Mouse (Mus musculus) spleen, adult 2 months (tissue): Measurements from ENCODE around the gene Minpp1. TPM values are rescaled to one million over a fixed set of nuclear protein-coding genes. Genes with fewer than 3 reads are reported as not detected.

Experiments used
- DNase-seq, 2 experiments: peaks; one replicate each; pipeline versions ENCODE4 v3.0.0 to v3.0.0-alpha.2; 2012 to 2021; ENCODE audit warnings: low spot score in 2 of 2, low read depth in 1 of 2
- H3K27ac ChIP-seq: fragments of 200-500 bp; 2 replicates; pipeline ENCODE4 v1.5.1; 2012; ENCODE audit warnings: low read length, inconsistent platforms; ENCODE audit not compliant: insufficient read depth
- H3K27me3 ChIP-seq: fragments of 200-500 bp; 2 replicates; pipeline ENCODE4 v1.6.1; 2012; ENCODE audit warnings: mild to moderate bottlenecking, moderate library complexity, low read length, inconsistent platforms; ENCODE audit not compliant: control insufficient read depth, insufficient read depth
- H3K36me3 ChIP-seq: fragments of 200-500 bp; 2 replicates; pipeline ENCODE4 v1.6.1; 2012; ENCODE audit warnings: mild to moderate bottlenecking, low read length, inconsistent platforms; ENCODE audit not compliant: control insufficient read depth, insufficient read depth
- H3K4me1 ChIP-seq: fragments of 200-500 bp; 2 replicates; pipeline ENCODE4 v1.6.1; 2011; ENCODE audit warnings: inconsistent platforms; ENCODE audit not compliant: control insufficient read depth, insufficient read depth, insufficient read length
- H3K4me3 ChIP-seq: fragments of 200-500 bp; 2 replicates; pipeline ENCODE4 v1.5.1; 2011; ENCODE audit warnings: mild to moderate bottlenecking, inconsistent platforms; ENCODE audit not compliant: insufficient read depth, insufficient read length; ENCODE audit errors: extremely low read depth
- CTCF ChIP-seq: fragments of 200-500 bp; IDR thresholded peaks from 2 replicates; pipeline ENCODE4 v1.5.1; 2011; ENCODE audit warnings: mild to moderate bottlenecking, inconsistent platforms; ENCODE audit not compliant: insufficient read depth, insufficient read length, insufficient replicate concordance; ENCODE audit errors: extremely low read depth
- POLR2A ChIP-seq: fragments of 200-500 bp; IDR thresholded peaks from 2 replicates; pipeline ENCODE4 v1.6.1; 2011; ENCODE audit warnings: low read depth, low read length, inconsistent platforms
- WGBS: fragments of 180-500 bp; shearing (Covaris S2); methylation state at CpG from one replicate; pipeline ENCODE4 v1.1.7; 2018; 5-methylcytosine and 5-hydroxymethylcytosine counted together
- polyA plus RNA-seq: library from polyadenylated mRNA; depleted of rRNA; stranded (reverse); fragments of >200 nt; gene quantifications from 2 replicates; pipeline ENCODE4 v1.2.3, GENCODE M21; 2012

Gene Minpp1
- polyA plus RNA-seq, 1 experiment, result 44.7 TPM

DNA sequence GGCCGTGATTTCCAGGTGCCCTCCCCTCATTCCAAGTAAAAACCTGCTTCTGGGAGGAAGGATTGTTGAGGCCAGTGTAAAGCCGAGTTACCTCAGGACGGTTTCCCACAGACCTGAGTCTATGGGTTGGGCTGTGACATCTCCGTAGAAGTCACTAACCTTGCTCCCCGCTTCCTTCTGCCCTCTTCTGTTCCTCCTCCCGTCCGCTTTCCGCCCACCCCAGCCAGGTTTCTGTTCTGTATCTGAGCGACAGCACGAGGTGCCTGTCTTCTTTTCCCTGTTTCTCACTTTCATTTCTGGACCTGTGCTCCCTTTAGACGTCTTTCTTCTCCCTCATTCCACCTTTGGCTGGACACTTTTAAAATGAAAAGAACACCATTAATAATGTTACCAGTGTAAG is 9.5 kb downstream of the Minpp1 start:
- DNase-seq, result no peak
- TF ChIP-seq CTCF (no peak), POLR2A (no peak)
- H3K4me1 ChIP-seq, result peaks cover 2% of the 10 kb centered on the region; the same call in 1 of the 2 replicates
- WGBS, result 80% methylated on average over 11 of the region's 11 CpGs
- H3K27me3 ChIP-seq, result no peaks in the 10 kb centered on the region
- peaks cover 16% of the 10 kb centered on the region for H3K36me3 ChIP-seq
- no peak overlapping the region for H3K27ac ChIP-seq
- no peak overlapping the region for H3K4me3 ChIP-seq

DNA sequence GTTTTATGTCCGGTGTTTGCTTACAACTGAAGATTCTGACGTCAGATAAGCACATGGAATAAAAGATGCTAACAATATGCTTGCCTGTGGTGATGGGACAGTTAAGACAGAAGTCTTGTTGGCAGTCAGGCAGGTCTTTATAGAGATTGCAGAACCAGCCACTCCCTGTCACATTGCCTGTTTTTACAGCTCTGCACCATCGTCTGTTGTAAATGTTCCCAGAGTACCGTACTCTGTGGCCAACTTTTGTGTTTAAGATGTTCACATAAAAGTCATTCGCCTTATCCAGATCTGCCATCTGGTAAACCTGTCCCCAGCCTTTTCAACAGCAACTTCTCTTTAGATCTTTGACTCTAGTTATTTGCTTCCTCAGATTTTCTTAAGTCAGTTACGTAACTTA is 11.8 kb downstream of the Minpp1 start:
- no peak for DNase-seq
- Histone ChIP-seq H3K4me3 (no peak overlapping the region), H3K27ac (no peak overlapping the region), H3K27me3 (no peaks in the 10 kb centered on the region), H3K4me1 (no peaks in the 10 kb centered on the region; the same call in 1 of the 2 replicates), H3K36me3 (peaks cover 12% of the 10 kb centered on the region)
- TF ChIP-seq POLR2A (no peak), CTCF (no peak)
- WGBS, result 83% methylated on average over 6 of the region's 6 CpGs

DNA sequence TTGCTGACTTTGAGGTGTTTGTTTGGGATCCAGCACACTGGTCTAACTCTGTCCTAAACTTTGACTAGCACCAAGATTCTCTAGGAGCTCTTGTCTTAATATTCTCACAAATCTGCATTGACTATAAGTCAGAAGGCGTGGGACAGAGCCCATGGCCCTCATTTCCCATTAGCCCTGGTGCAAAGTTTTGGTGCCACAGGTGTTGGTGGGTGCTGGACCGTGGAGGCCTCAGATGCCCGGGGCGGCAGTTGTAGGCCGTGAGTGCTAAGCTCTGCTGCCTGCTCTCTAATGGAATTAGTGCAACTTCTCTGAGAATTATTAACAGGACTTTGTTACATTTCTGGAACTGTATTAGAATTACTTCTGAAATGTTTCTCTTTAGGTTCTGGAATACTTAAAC is 12.4 kb downstream of the Minpp1 start:
- Histone ChIP-seq H3K4me1 (no peaks in the 10 kb centered on the region; the same call in 1 of the 2 replicates), H3K27me3 (no peaks in the 10 kb centered on the region), H3K4me3 (no peak overlapping the region), H3K27ac (no peak overlapping the region), H3K36me3 (peaks cover 11% of the 10 kb centered on the region)
- no peak for DNase-seq
- 92% methylated on average over 5 of the region's 5 CpGs for WGBS
- TF ChIP-seq CTCF, result no peak
- no peak for TF ChIP-seq POLR2A

DNA sequence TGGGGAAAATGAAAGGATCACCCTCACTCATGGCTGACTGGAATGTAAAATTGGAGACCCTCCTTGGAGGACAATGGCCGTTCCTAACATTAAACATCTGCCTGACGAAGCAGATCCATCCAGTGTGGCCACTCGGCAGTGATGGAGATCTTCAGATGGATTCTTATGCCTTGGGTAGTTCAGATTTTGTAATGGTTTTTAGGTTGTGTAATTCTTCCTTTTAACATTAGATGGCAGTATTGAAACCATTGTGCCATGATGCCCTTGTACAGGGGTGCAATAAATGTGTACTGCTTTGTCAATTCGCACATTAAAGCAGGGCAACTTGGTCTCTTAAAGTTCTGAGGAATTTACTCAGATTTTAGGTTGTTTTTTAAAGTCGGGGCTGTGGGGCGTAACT is 15.8 kb downstream of the Minpp1 start:
- H3K27ac ChIP-seq, result no peak overlapping the region
- WGBS, result 71% methylated on average over 6 of the region's 6 CpGs
- no peaks in the 10 kb centered on the region for H3K4me1 ChIP-seq
- no peak overlapping the region for H3K4me3 ChIP-seq
- H3K36me3 ChIP-seq, result peaks cover 9% of the 10 kb centered on the region
- TF ChIP-seq CTCF, result no peak
- no peak for TF ChIP-seq POLR2A
- DNase-seq, result no peak
- no peaks in the 10 kb centered on the region for H3K27me3 ChIP-seq

DNA sequence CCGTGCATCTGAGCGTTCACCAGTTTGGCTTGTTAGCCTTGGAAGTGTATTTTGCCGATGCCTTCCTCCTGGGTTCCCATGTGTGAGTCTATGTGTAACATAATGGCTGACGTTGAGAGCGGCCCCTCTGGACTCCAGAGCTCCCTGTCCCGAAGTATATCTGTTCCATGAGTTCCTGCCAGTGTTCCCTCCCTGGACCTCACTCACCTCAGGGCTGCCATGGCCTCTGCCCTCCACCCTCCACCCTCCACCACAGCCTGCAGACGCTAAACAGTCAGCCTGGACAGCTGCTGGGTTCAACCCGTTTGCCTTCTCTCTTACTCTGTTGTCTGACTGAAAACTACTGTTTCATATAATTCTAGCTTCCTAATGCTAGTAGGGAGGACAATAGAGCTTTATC is 20.5 kb downstream of the Minpp1 start:
- H3K4me1 ChIP-seq, result no peaks in the 10 kb centered on the region
- no peak overlapping the region for H3K4me3 ChIP-seq
- no peaks in the 10 kb centered on the region for H3K27me3 ChIP-seq
- DNase-seq, result no peak
- no peak overlapping the region for H3K27ac ChIP-seq
- 89% methylated on average over 8 of the region's 8 CpGs for WGBS
- peaks cover 6% of the 10 kb centered on the region for H3K36me3 ChIP-seq
- TF ChIP-seq CTCF, result no peak
- no peak for TF ChIP-seq POLR2A

DNA sequence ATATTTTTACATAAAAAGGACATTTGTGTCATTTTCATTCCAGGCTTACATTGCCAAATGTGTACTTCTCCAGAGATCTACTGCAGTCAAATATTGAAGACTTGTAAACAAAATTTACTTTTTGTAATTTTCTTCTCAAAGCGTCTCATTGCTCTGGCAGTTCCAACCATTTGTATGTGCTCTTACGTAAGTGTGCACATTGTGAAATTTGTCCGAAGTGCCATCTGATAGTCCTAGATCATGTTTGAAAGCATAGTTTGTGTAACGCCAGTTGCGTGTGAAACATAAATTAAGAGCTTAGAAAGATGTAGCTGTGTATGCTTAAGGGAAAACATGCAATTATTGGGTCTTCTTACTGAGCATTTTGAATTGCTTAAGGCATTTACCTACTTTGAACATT is 20.9 kb downstream of the Minpp1 start:
- Histone ChIP-seq H3K27me3 (no peaks in the 10 kb centered on the region), H3K36me3 (peaks cover 6% of the 10 kb centered on the region), H3K4me1 (no peaks in the 10 kb centered on the region), H3K27ac (no peak overlapping the region), H3K4me3 (no peak overlapping the region)
- WGBS, result 94% methylated on average over 5 of the region's 5 CpGs
- no peak for DNase-seq
- TF ChIP-seq POLR2A (no peak), CTCF (no peak)

DNA sequence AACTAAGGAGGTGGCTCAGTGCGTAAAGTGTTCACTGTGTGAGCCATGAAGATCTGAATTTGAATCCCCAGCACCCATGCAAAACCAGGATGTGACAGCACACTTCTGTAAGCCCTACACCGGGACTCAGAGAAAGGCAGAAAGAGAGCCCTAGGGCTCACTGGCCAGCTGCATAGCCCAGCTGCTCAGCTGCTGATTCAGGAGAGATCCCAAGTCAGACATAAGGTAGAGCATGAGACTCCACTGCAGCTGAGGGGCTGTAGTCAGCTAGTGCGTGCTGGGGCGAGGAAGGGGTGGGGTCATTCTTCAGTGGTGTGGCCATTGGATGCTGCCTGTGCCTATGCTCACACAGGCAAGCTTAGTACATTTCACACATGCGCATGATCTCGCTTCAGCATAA is 21.5 kb downstream of the Minpp1 start:
- no peak for DNase-seq
- 97% methylated on average over 6 of the region's 6 CpGs for WGBS
- Histone ChIP-seq H3K4me3 (no peak overlapping the region), H3K27ac (no peak overlapping the region), H3K36me3 (peaks cover 7% of the 10 kb centered on the region), H3K27me3 (no peaks in the 10 kb centered on the region), H3K4me1 (no peaks in the 10 kb centered on the region)
- TF ChIP-seq POLR2A, result no peak
- no peak for TF ChIP-seq CTCF
